Mouse (Mus musculus) liver, embryonic 15.5 days (tissue): Measurements from ENCODE around the gene Cep128. TPM values are rescaled to one million over a fixed set of nuclear protein-coding genes. Genes with fewer than 3 reads are reported as not detected.

Source experiments
- ATAC-seq: fragments of 200-750 bp; cut with Nextera tagmentation; 2 replicates; pipeline ENCODE4 v1.8.0; 2017; ENCODE audit warnings: moderate number of reproducible peaks, mild to moderate bottlenecking, moderate library complexity; ENCODE audit not compliant: insufficient read depth
- H3K27ac ChIP-seq: fragments of 300-500 bp; sonication (generic); replicated peaks from 2 replicates; pipeline ENCODE4 v1.5.1; 2015; ENCODE audit warnings: mild to moderate bottlenecking, inconsistent platforms
- H3K27me3 ChIP-seq: fragments of 300-500 bp; sonication (generic); 2 replicates; pipeline ENCODE4 v1.6.1; 2015; ENCODE audit warnings: mild to moderate bottlenecking, inconsistent platforms
- H3K36me3 ChIP-seq: fragments of 300-500 bp; sonication (generic); replicated peaks from 2 replicates; pipeline ENCODE4 v1.6.1; 2015; ENCODE audit warnings: moderate library complexity, mild to moderate bottlenecking, inconsistent platforms
- H3K4me1 ChIP-seq: fragments of 300-500 bp; sonication (generic); replicated peaks from 2 replicates; pipeline ENCODE4 v1.6.1; 2015; ENCODE audit warnings: inconsistent platforms
- H3K4me2 ChIP-seq: fragments of 300-500 bp; sonication (generic); 2 replicates; pipeline ENCODE4 v1.6.1; 2015; ENCODE audit warnings: moderate library complexity, mild to moderate bottlenecking, inconsistent platforms
- H3K4me3 ChIP-seq: fragments of 300-500 bp; sonication (generic); replicated peaks from 2 replicates; pipeline ENCODE4 v1.5.1; 2015; ENCODE audit warnings: mild to moderate bottlenecking, inconsistent platforms
- H3K9ac ChIP-seq: fragments of 300-500 bp; sonication (generic); 2 replicates; pipeline ENCODE4 v1.6.1; 2015; ENCODE audit warnings: moderate library complexity, mild to moderate bottlenecking, inconsistent platforms
- H3K9me3 ChIP-seq: fragments of 300-500 bp; sonication (generic); replicated peaks from 2 replicates; pipeline ENCODE4 v1.6.1; 2016; ENCODE audit warnings: inconsistent platforms
- WGBS: fragments of 180-500 bp; shearing (Covaris S2); methylation state at CpG from one replicate; pipeline ENCODE4 v1.1.7; 2015; ENCODE audit warnings: mixed read lengths; ENCODE audit not compliant: insufficient replicate concordance; 5-methylcytosine and 5-hydroxymethylcytosine counted together
- polyA plus RNA-seq: library from polyadenylated mRNA; unstranded; fragments of >200 nt; fragmentation: Nextera tagmentation; extraction: Ambion mirVana; gene quantifications from 2 replicates; pipeline ENCODE4 v1.2.1, GENCODE M21; 2015

Gene Cep128
- polyA plus RNA-seq, 1 experiment from 2014 or later: 8.6 TPM

- H3K4me3 ChIP-seq: no peak overlapping the region
- no peak overlapping the region for H3K4me2 ChIP-seq
- 78% methylated on average over 10 of the region's 10 CpGs for WGBS
- H3K36me3 ChIP-seq: no peaks in the 10 kb centered on the region
- no peak for ATAC-seq
- no peak overlapping the region for H3K27ac ChIP-seq
- H3K9ac ChIP-seq: no peak overlapping the region
- H3K9me3 ChIP-seq: no peaks in the 10 kb centered on the region
- no peaks in the 10 kb centered on the region for H3K4me1 ChIP-seq
- H3K27me3 ChIP-seq: no peaks in the 10 kb centered on the region
Observed at GRCm38 (mm10) chr12:91056885-91057284, 327.3 kb downstream of the Cep128 start.

- no peak overlapping the region for H3K4me2 ChIP-seq
- H3K36me3 ChIP-seq: no peaks in the 10 kb centered on the region
- whole genome bisulfite sequencing: 76% methylated on average over 3 of the region's 3 CpGs
- H3K4me1 ChIP-seq: no peaks in the 10 kb centered on the region
- H3K9me3 ChIP-seq: no peaks in the 10 kb centered on the region
- H3K27me3 ChIP-seq: no peaks in the 10 kb centered on the region
- H3K4me3 ChIP-seq: no peak overlapping the region
- H3K27ac ChIP-seq: no peak overlapping the region
- ATAC-seq: no peak
- no peak overlapping the region for H3K9ac ChIP-seq
Observed at GRCm38 (mm10) chr12:91052301-91052700, 331.9 kb downstream of the Cep128 start.

GRCm38 (mm10) chr12:91050593-91051325, 333.4 kb downstream of the Cep128 start:
- H3K27me3 ChIP-seq: no peaks in the 10 kb centered on the region
- ATAC-seq: no peak
- no peaks in the 10 kb centered on the region for H3K4me1 ChIP-seq
- H3K4me2 ChIP-seq: no peak overlapping the region
- H3K9ac ChIP-seq: no peak overlapping the region
- no peaks in the 10 kb centered on the region for H3K9me3 ChIP-seq
- H3K27ac ChIP-seq: no peak overlapping the region
- H3K4me3 ChIP-seq: no peak overlapping the region
- 77% methylated on average over 9 of the region's 9 CpGs for WGBS
- H3K36me3 ChIP-seq: no peaks in the 10 kb centered on the region

GRCm38 (mm10) chr12:91041363-91041762, 342.8 kb downstream of the Cep128 start:
- Histone ChIP-seq H3K4me1 (no peaks in the 10 kb centered on the region), H3K9ac (no peak overlapping the region), H3K4me3 (no peak overlapping the region), H3K4me2 (no peak overlapping the region), H3K27ac (no peak overlapping the region), H3K9me3 (no peaks in the 10 kb centered on the region), H3K36me3 (no peaks in the 10 kb centered on the region), H3K27me3 (no peaks in the 10 kb centered on the region)
- 72% methylated on average over 4 of the region's 4 CpGs for WGBS
- ATAC-seq: no peak

GRCm38 (mm10) chr12:91040267-91040905, 343.8 kb downstream of the Cep128 start:
- WGBS: 77% methylated on average over 7 of the region's 7 CpGs
- no peak for ATAC-seq
- Histone ChIP-seq H3K4me2 (no peak overlapping the region), H3K4me1 (no peaks in the 10 kb centered on the region), H3K27me3 (no peaks in the 10 kb centered on the region), H3K27ac (no peak overlapping the region), H3K9ac (no peak overlapping the region), H3K9me3 (no peaks in the 10 kb centered on the region), H3K36me3 (no peaks in the 10 kb centered on the region), H3K4me3 (no peak overlapping the region)

- Histone ChIP-seq H3K36me3 (no peaks in the 10 kb centered on the region), H3K4me3 (no peak overlapping the region), H3K27me3 (no peaks in the 10 kb centered on the region), H3K4me2 (no peak overlapping the region), H3K4me1 (no peaks in the 10 kb centered on the region), H3K9me3 (no peaks in the 10 kb centered on the region), H3K9ac (no peak overlapping the region), H3K27ac (no peak overlapping the region)
- WGBS: 75% methylated on average over 5 of the region's 5 CpGs
- ATAC-seq: no peak
Observed at GRCm38 (mm10) chr12:91029116-91029515, 355.1 kb downstream of the Cep128 start.

- H3K36me3 ChIP-seq: no peaks in the 10 kb centered on the region
- no peaks in the 10 kb centered on the region for H3K4me1 ChIP-seq
- 70% methylated on average over 9 of the region's 9 CpGs for WGBS
- no peak overlapping the region for H3K27ac ChIP-seq
- no peak overlapping the region for H3K4me2 ChIP-seq
- no peak overlapping the region for H3K9ac ChIP-seq
- no peaks in the 10 kb centered on the region for H3K9me3 ChIP-seq
- H3K4me3 ChIP-seq: no peak overlapping the region
- ATAC-seq: peak; percentile 37; the same call in 1 of the 2 replicates
- H3K27me3 ChIP-seq: no peaks in the 10 kb centered on the region
Observed at GRCm38 (mm10) chr12:91027681-91028080, 356.5 kb downstream of the Cep128 start.

- no peaks in the 10 kb centered on the region for H3K27me3 ChIP-seq
- no peak overlapping the region for H3K27ac ChIP-seq
- no peaks in the 10 kb centered on the region for H3K36me3 ChIP-seq
- WGBS: 71% methylated on average over 4 of the region's 4 CpGs
- no peak for ATAC-seq
- no peak overlapping the region for H3K9ac ChIP-seq
- no peaks in the 10 kb centered on the region for H3K4me1 ChIP-seq
- no peaks in the 10 kb centered on the region for H3K9me3 ChIP-seq
- no peak overlapping the region for H3K4me2 ChIP-seq
- no peak overlapping the region for H3K4me3 ChIP-seq
Observed at GRCm38 (mm10) chr12:91027100-91027499, 357.1 kb downstream of the Cep128 start.

GRCm38 (mm10) chr12:91015075-91015474, 369.1 kb downstream of the Cep128 start:
- H3K27me3 ChIP-seq: no peaks in the 10 kb centered on the region
- H3K9me3 ChIP-seq: no peaks in the 10 kb centered on the region
- ATAC-seq: no peak
- 72% methylated on average over 6 of the region's 6 CpGs for whole genome bisulfite sequencing
- H3K4me2 ChIP-seq: no peak overlapping the region
- H3K36me3 ChIP-seq: no peaks in the 10 kb centered on the region
- no peak overlapping the region for H3K9ac ChIP-seq
- no peak overlapping the region for H3K27ac ChIP-seq
- no peak overlapping the region for H3K4me3 ChIP-seq
- no peaks in the 10 kb centered on the region for H3K4me1 ChIP-seq

GRCm38 (mm10) chr12:91013043-91013442, 371.2 kb downstream of the Cep128 start:
- H3K4me3 ChIP-seq: no peak overlapping the region

GRCm38 (mm10) chr12:91012184-91012583, 372.0 kb downstream of the Cep128 start:
- WGBS: 61% methylated on average over 4 of the region's 4 CpGs

More at GRCm38 (mm10) chr12:91013043-91013442, 371.2 kb downstream of the Cep128 start:
- no peaks in the 10 kb centered on the region for H3K36me3 ChIP-seq
- WGBS: 63% methylated on average over 6 of the region's 6 CpGs
- H3K4me1 ChIP-seq: no peaks in the 10 kb centered on the region
- H3K27me3 ChIP-seq: no peaks in the 10 kb centered on the region
- no peak overlapping the region for H3K27ac ChIP-seq
- no peak overlapping the region for H3K9ac ChIP-seq
- ATAC-seq: no peak
- H3K9me3 ChIP-seq: no peaks in the 10 kb centered on the region
- H3K4me2 ChIP-seq: no peak overlapping the region

More at GRCm38 (mm10) chr12:91012184-91012583, 372.0 kb downstream of the Cep128 start:
- no peak for ATAC-seq
- H3K4me1 ChIP-seq: no peaks in the 10 kb centered on the region
- no peak overlapping the region for H3K27ac ChIP-seq
- no peaks in the 10 kb centered on the region for H3K9me3 ChIP-seq
- no peak overlapping the region for H3K4me2 ChIP-seq
- H3K27me3 ChIP-seq: no peaks in the 10 kb centered on the region
- H3K36me3 ChIP-seq: no peaks in the 10 kb centered on the region
- H3K9ac ChIP-seq: no peak overlapping the region
- no peak overlapping the region for H3K4me3 ChIP-seq
